Mouse (Mus musculus): ENCODE data around the gene Gabbr2.

DNA sequence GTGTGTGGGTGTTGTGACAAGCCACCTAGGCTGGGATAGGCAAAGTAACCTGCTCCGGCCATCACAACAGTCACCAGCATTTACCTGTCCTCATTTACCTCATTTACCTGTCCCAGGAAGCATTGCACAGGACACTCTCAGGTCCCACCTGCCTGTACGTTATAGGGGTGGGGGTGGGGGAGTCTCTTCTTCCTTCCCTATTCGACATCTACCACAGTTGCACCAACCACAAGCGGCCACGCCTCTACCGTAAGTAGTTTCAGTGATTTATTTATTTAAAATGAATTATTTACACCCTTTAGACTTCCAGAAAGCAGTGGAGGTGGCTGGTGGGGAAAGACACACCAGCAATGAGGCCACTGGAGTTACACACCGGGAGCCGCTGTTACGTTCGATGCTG is 123.9 kb downstream of the Gabbr2 start:
- TF ChIP-seq MYOD1 (IDR thresholded peaks at IDR 0.05; ENCODE audit: control insufficient read depth, insufficient read length, low read depth): no peak
- no peak for TF ChIP-seq CTCF (IDR thresholded peaks at IDR 0.05; ENCODE audit: control insufficient read depth, insufficient read depth, insufficient read length)
- TF ChIP-seq MYOG (IDR thresholded peaks at IDR 0.05; ENCODE audit: control insufficient read depth, extremely low read depth, insufficient read length): no peak
- TF ChIP-seq USF1 (IDR thresholded peaks at IDR 0.05; ENCODE audit: low read depth): no peak

All from C2C12 (cell line).